Mouse (Mus musculus) E14TG2a.4 (cell line): ENCODE measurements around the gene Gpx2.

Source experiments
- CTCF ChIP-seq: conservative IDR thresholded peaks from 2 replicates; pipeline ENCODE4 v1.5.1; 2014; ENCODE audit warnings: low read length
- POU5F1 ChIP-seq: IDR thresholded peaks from 2 replicates; pipeline ENCODE4 v1.6.1; 2014; ENCODE audit warnings: low read length, borderline replicate concordance

- no peak for TF ChIP-seq CTCF
- TF ChIP-seq POU5F1: no peak
Observed at GRCm38 (mm10) chr12:76817176-76817575, 21.8 kb upstream of the Gpx2 start.
